Mouse (Mus musculus) B cell, adult 62 days (primary cell): Measurements from ENCODE around the gene Ccdc40. TPM values are rescaled to one million over a fixed set of nuclear protein-coding genes. Genes with fewer than 3 reads are reported as not detected.

Experiments used
- total RNA-seq: library from RNA; stranded (reverse); gene quantifications from 4 replicates; pipeline ENCODE4 v1.2.4, GENCODE M21; 2023

Ccdc40 gene
- total RNA-seq = 0.46 to 1.5 TPM (median 0.61 TPM) in 4 replicates

GRCm38 (mm10) chr11:119228091-119228781 is at the start of gene Ccdc40, which contains the start of gene Tbc1d16:
Ccdc40 (plus strand) TSS chr11:119228572.
Tbc1d16 (minus strand) TSS chr11:119228499.

GRCm38 (mm10) chr11:119267768-119268556 is 39.6 kb downstream of the Ccdc40 start, which contains the start of gene Gaa:
Gaa (plus strand) TSS chr11:119267887.

GRCm38 (mm10) chr11:119299391-119300245 is 71.2 kb downstream of the Ccdc40 start, which contains the start of gene Eif4a3:
Eif4a3 (minus strand) TSS chr11:119300089.

GRCm38 (mm10) chr11:119307658-119307867 is 79.2 kb downstream of the Ccdc40 start, which contains the start of gene Card14:
Card14 (plus strand) TSS chr11:119307768.

Other genes with a start within 250 kb of the Ccdc40 start
- not detected in 4 replicates for gene Enpp7, start 240.4 kb upstream of the Ccdc40 start, total RNA-seq
- gene Cbx2, start 205.6 kb upstream of the Ccdc40 start, total RNA-seq = 4.6 to 6.3 TPM (median 5.0 TPM) in 4 replicates
- 13.1 to 22.8 TPM (median 15.3 TPM) in 4 replicates for gene Cbx8, start 187.6 kb upstream of the Ccdc40 start, total RNA-seq
- gene Cbx4, start 142.4 kb upstream of the Ccdc40 start, total RNA-seq = 89.9 to 98.2 TPM (median 95.3 TPM) in 4 replicates
- 0.26 to 0.31 TPM (median 0.27 TPM) in 4 replicates for gene Tbc1d16, start 73 bp upstream of the Ccdc40 start, total RNA-seq
- gene Gaa, start 39.3 kb downstream of the Ccdc40 start, total RNA-seq = 112 to 117 TPM (median 114 TPM) in 4 replicates
- gene Eif4a3, start 71.5 kb downstream of the Ccdc40 start, total RNA-seq = 211 to 252 TPM (median 226 TPM) in 4 replicates
- not detected in 4 replicates for gene Card14, start 79.2 kb downstream of the Ccdc40 start, total RNA-seq
- 22.2 to 25.9 TPM (median 24.0 TPM) in 4 replicates for gene Sgsh, start 127.0 kb downstream of the Ccdc40 start, total RNA-seq
- gene Slc26a11, start 127.0 kb downstream of the Ccdc40 start, total RNA-seq = 20.2 to 28.1 TPM (median 27.8 TPM) in 4 replicates
- gene Rnf213, start 164.5 kb downstream of the Ccdc40 start, total RNA-seq = 101 to 104 TPM (median 103 TPM) in 4 replicates